In genomic region chr5:105858754-105859694, GRCm38 (mm10) we compare ENCODE assay signal across 8 mouse cellular contexts. TPM values are rescaled to one million over a fixed set of nuclear protein-coding genes. Genes with fewer than 3 reads are reported as not detected.
DNase-seq lines count a peak whose midpoint lies in the region; ATAC-seq lines count a peak whose summit lies in the region.

No protein-coding gene starts in this region.

- no peak overlapping the region for H3K4me2 ChIP-seq in forebrain, embryonic 11.5 days (ENCODE audit: low read depth, low read length, severe bottlenecking)
- H3K4me2 ChIP-seq in lung, embryonic 15.5 days, result no peak overlapping the region

- no peaks in the 10 kb centered on the region for H3K27me3 ChIP-seq in forebrain, embryonic 10.5 days (ENCODE audit: poor library complexity, severe bottlenecking)
- no peaks in the 10 kb centered on the region for H3K27me3 ChIP-seq in forebrain, embryonic 11.5 days (ENCODE audit: control insufficient read depth, insufficient read depth, low read length)
- no peaks in the 10 kb centered on the region for H3K27me3 ChIP-seq in lung, embryonic 15.5 days

- no peak overlapping the region for H3K4me3 ChIP-seq in forebrain, embryonic 10.5 days
- H3K4me3 ChIP-seq in forebrain, embryonic 11.5 days (ENCODE audit: low read depth, low read length), result no peak overlapping the region
- H3K4me3 ChIP-seq in lung, embryonic 15.5 days, result no peak overlapping the region

- H3K27ac ChIP-seq in forebrain, embryonic 10.5 days, result peak overlapping the region; percentile 27
- H3K27ac ChIP-seq in forebrain, embryonic 11.5 days (ENCODE audit: low read depth, low read length), result no peak overlapping the region
- peak overlapping the region; percentile 78 for H3K27ac ChIP-seq in lung, embryonic 15.5 days

- 74% methylated on average over 8 of the region's 8 CpGs for WGBS in forebrain, embryonic 10.5 days
- 80% methylated on average over 8 of the region's 8 CpGs for WGBS in forebrain, embryonic 11.5 days
- 39% methylated on average over 8 of the region's 8 CpGs for WGBS in lung, embryonic 15.5 days

- H3K4me1 ChIP-seq in forebrain, embryonic 10.5 days, result peaks cover 22% of the 10 kb centered on the region
- H3K4me1 ChIP-seq in forebrain, embryonic 11.5 days (replicated peaks; ENCODE audit: control insufficient read depth, insufficient read depth, low read length), result no peaks in the 10 kb centered on the region; the same call in 1 of the 2 replicates
- H3K4me1 ChIP-seq in lung, embryonic 15.5 days, result peaks cover 18% of the 10 kb centered on the region

- no peak for ATAC-seq in forebrain, embryonic 11.5 days (replicated peaks; ENCODE audit: low FRiP score)
- peak; percentile 48 for ATAC-seq in inflammation-experienced regulatory T-cells, adult 6 months
- ATAC-seq in lung, embryonic 15.5 days (ENCODE audit: borderline replicate concordance, extremely low read depth, low FRiP score, low TSS enrichment), result peak; percentile 89

- DNase-seq in forebrain, embryonic 10.5 days (ENCODE audit: extremely low spot score, low spot score), result no peak
- DNase-seq in forebrain, embryonic 11.5 days (ENCODE audit: low spot score), result no peak
- DNase-seq in c-Kit-positive CD71-positive TER-119-negative erythroid progenitor cells, embryonic 14.5 days (ENCODE audit: low read depth), result peak; percentile 48
- DNase-seq in spleen, postnatal 4 days (ENCODE audit: low spot score in 2 of 2), result no peak
- DNase-seq in frontal cortex, postnatal 14 days (ENCODE audit: low spot score in 2 of 2), result no peak
- no peak for DNase-seq in urinary bladder, postnatal 10 days (ENCODE audit: low spot score)

- H3K9me3 ChIP-seq in forebrain, embryonic 10.5 days, result no peaks in the 10 kb centered on the region
- H3K9me3 ChIP-seq in forebrain, embryonic 11.5 days (ENCODE audit: control insufficient read depth, low read length), result no peaks in the 10 kb centered on the region
- no peaks in the 10 kb centered on the region for H3K9me3 ChIP-seq in lung, embryonic 15.5 days

- no peaks in the 10 kb centered on the region for H3K36me3 ChIP-seq in forebrain, embryonic 10.5 days (replicated peaks)
- no peaks in the 10 kb centered on the region for H3K36me3 ChIP-seq in forebrain, embryonic 11.5 days (ENCODE audit: control insufficient read depth, insufficient read depth, low read length)
- H3K36me3 ChIP-seq in lung, embryonic 15.5 days, result no peaks in the 10 kb centered on the region

- H3K9ac ChIP-seq in forebrain, embryonic 11.5 days (ENCODE audit: low read length), result no peak overlapping the region
- H3K9ac ChIP-seq in lung, embryonic 15.5 days, result no peak overlapping the region

RNA-seq across cellular contexts. Expression of gene Zfp326, which starts 17.3 kb away (rescaled TPM):
- 55.9 and 61.1 TPM in 2 replicates for polyA plus RNA-seq in forebrain, embryonic 10.5 days (2016; fragmentation: Nextera tagmentation; extraction: Ambion mirVana)
- 49.1 and 52.6 TPM in 2 replicates for polyA plus RNA-seq in forebrain, embryonic 11.5 days (2014; fragmentation: Nextera tagmentation; extraction: Ambion mirVana)
- 10 to 100 TPM; 13.0 to 23.1 (median 15.0) TPM for polyA plus RNA-seq in inflammation-experienced regulatory T-cells, adult 6 months (2017; shearing (Covaris generic))
- 38.0 and 41.4 TPM in 2 replicates for polyA plus RNA-seq in lung, embryonic 15.5 days (2015; fragmentation: Nextera tagmentation; extraction: Ambion mirVana)
